Mouse (Mus musculus): ENCODE data around the gene Wbp4. TPM values are rescaled to one million over a fixed set of nuclear protein-coding genes. Genes with fewer than 3 reads are reported as not detected.
A peak's percentile ranks its signal among the peaks of the same experiment; 100 is the strongest.
"Not testable (repeated sequence)": the region's sequence is repeated elsewhere in the genome, so short reads cannot be mapped to it uniquely, and the experiment has no call there.

Wbp4 gene
- total RNA-seq, 2 experiments from 2014 or later, result 42.6 to 44.1 TPM

- DNase-seq (ENCODE audit: extremely low spot score in 1 of 2, low spot score in 2 of 2), result peak; percentile 93 to 98
- intact Hi-C loops (cut with DNase I), result loop anchor here (5.0 kb wide), 2 partner anchors 82 to 107 kb away; partner anchors contain the start of gene Sugt1
Observed at GRCm38 (mm10) chr14:79480624-79481338, 539 bp downstream of the Wbp4 start, which contains the start of gene Elf1. Elf1 (plus strand) TSS chr14:79481194.

DNA sequence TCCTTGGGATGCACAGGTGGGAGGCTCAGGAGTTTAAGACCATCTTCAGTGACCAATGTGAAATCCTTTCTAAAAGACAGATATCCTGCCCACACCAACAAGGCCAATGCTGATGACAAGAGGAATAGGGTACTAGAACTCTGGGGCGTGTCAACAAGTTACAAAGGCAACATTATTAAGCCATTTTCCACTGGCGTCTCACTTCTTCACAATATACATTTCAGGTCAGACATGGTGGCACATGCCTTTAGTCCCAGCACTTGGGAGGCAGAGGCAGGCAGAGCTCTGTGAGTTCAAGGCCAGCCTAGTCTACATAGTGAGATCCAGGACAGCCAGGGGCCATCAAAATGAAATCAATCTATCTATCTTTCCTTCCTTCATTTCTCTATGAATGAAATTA is 7.9 kb downstream of the Wbp4 start:
- intact Hi-C loops (cut with DNase I), result no loop called here
- no peak for DNase-seq (ENCODE audit: extremely low spot score in 1 of 2, low spot score in 2 of 2)

DNA sequence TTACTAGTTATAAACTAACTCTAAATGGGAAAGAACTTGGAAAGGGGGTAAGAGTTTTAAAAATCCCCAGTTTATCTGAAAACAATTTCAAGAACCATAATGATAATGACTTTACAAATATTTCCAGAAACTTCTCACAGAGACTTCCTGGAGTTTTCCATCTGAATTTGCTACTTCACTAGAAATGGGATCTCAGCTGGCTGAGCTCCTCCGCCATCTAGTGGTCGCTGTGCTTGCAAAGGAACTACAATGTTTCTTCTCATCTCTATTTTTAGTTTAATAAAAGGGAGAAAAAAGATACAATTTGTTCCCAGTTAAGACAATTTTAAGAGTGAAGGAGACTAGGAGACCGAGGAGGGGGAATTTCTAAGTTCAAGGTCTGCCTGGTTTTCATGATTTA is 13.7 kb downstream of the Wbp4 start:
- peak in 1 of 2 experiments; percentile 73 for DNase-seq (ENCODE audit: extremely low spot score in 1 of 2, low spot score in 2 of 2)
- intact Hi-C loops (cut with DNase I), result loop anchor here (5.0 to 10.0 kb wide), 2 partner anchors 75 to 343 kb away; partner anchors contain the start of gene Naa16

GRCm38 (mm10) chr14:79465623-79466022 is 15.7 kb downstream of the Wbp4 start:
- no peak for DNase-seq (ENCODE audit: extremely low spot score in 1 of 2, low spot score in 2 of 2)
- intact Hi-C loops (cut with DNase I), result loop anchor here (5.0 to 10.0 kb wide), 2 partner anchors 73 to 341 kb away; partner anchors contain the start of gene Naa16

- intact Hi-C loops (cut with DNase I), result loop anchor here (10.0 kb wide), 1 partner anchor 336 kb away; no protein-coding TSS in a partner anchor
- no peak for DNase-seq (ENCODE audit: extremely low spot score in 1 of 2, low spot score in 2 of 2)
Observed at GRCm38 (mm10) chr14:79460988-79461387, 20.3 kb downstream of the Wbp4 start.

GRCm38 (mm10) chr14:79460401-79460800 is 20.9 kb downstream of the Wbp4 start:
- no peak for DNase-seq (ENCODE audit: extremely low spot score in 1 of 2, low spot score in 2 of 2)
- intact Hi-C loops (cut with DNase I), result loop anchor here (10.0 kb wide), 1 partner anchor 336 kb away; no protein-coding TSS in a partner anchor

DNA sequence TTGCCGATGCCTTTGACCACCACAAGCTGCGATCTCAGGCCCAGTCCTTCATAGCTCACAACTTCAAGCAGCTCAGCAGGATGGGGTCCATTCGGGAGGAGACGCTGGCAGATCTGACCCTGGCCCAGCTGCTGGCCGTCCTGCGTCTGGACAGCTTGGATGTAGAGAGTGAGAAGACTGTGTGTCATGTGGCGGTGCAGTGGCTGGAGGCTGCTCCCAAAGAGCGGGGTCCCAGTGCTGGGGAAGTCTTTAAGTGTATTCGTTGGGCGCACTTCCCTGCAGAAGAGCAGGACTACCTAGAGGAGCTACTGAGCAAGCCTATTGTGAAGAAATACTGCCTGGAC is 28.8 kb downstream of the Wbp4 start:
- intact Hi-C loops (cut with DNase I); DNase-seq (ENCODE audit: extremely low spot score in 1 of 2, low spot score in 2 of 2): not testable (repeated sequence)

GRCm38 (mm10) chr14:79451681-79452590 is 29.4 kb downstream of the Wbp4 start, which contains the start of gene Kbtbd6:
Kbtbd6 (plus strand) TSS chr14:79451835.
- intact Hi-C loops (cut with DNase I), result not testable (repeated sequence)
- DNase-seq (ENCODE audit: extremely low spot score in 1 of 2, low spot score in 2 of 2), result peak; percentile 76 to 82

DNA sequence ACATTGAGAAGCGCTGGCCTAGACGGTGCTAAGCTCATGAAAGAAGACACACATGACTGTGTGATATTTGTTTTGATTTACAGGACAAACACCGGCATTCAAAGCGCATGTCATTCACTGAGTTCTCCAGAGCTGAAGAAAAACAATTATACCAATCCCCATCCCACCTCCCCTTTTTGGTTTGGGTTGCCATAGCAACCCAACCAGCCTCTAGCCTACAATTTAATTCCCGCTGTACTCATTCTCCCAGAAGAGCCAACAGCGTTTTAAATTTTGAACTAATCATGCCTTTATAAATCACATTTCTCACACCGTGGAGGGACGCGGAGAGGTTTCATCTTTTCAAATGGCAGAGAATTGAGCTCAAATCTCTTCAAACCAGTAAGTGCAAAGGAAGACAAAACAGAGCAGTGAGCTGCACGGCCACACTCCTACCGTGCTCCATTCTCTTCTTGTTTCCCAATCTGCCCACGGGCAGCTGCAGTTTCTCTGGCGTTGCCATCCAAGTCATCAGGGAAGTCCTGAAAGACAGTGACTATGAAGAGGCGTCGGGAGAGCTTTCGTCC is 36.2 kb downstream of the Wbp4 start:
- intact Hi-C loops (cut with DNase I), result no loop called here
- DNase-seq (ENCODE audit: extremely low spot score in 1 of 2, low spot score in 2 of 2), result peak in 1 of 2 experiments; percentile 39

DNA sequence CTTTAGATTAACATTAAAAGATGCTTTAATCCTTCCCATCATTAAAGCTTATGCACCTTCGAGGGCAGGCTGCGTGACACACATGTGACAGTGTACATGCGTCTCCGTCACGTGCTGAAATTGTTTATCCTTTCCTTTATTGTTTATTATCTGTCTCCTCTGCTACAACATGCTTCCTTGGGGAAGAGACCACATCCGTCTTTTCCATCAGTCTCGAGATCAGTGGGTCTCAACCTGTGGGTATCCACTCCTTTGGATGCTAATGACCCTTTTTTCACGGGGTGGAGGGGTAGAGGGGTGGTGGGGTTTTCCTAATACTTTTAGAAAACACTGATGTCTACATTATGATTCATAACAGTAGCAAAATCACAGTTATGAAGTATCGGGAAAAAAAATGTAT is 36.7 kb downstream of the Wbp4 start:
- DNase-seq (ENCODE audit: extremely low spot score in 1 of 2, low spot score in 2 of 2), result no peak
- intact Hi-C loops (cut with DNase I), result no loop called here

- DNase-seq (ENCODE audit: extremely low spot score in 1 of 2, low spot score in 2 of 2), result no peak
- intact Hi-C loops (cut with DNase I), result no loop called here
Observed at GRCm38 (mm10) chr14:79441441-79441840, 39.9 kb downstream of the Wbp4 start.

DNA sequence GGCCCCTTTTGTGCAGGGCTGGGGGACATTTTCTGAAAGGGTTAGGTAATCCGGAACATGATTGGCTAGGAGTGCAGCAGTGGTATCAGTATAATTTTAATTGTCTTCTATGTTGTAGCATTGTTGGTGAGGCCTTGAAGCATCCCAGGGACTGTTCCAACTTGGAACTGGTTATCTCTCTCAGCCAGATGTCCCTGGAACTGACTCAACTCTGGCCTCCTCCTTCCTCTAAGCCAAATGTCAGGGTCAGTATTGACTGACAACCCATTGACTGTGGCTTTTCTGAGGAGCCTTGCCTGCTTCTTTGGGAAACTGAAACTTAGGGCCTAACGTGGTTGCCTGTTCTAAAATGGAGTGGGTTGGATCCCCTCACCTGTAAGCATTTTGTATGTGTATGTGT is 40.7 kb downstream of the Wbp4 start:
- no peak for DNase-seq (ENCODE audit: extremely low spot score in 1 of 2, low spot score in 2 of 2)
- intact Hi-C loops (cut with DNase I), result no loop called here

DNA sequence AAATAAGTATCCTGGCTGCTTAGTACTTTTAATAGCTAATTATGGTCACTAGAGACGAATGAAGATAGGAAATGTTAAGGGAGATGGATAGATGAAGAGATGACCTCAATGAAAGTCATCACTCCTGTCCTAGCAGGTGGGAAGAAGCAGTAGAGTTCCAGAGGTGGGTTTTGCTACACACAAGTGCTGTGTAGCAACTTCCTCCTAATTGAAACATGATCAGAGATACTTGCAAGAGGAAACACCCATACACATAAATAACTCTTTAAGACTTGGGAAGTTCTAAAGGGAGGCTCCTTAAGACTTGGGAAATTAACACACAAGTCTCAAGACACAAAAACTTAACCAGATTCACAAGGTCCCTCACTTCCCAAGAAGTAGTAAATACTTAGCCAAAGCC is 47.3 kb downstream of the Wbp4 start:
- intact Hi-C loops (cut with DNase I), result no loop called here
- DNase-seq (ENCODE audit: extremely low spot score in 1 of 2, low spot score in 2 of 2), result no peak

GRCm38 (mm10) chr14:79426730-79427365 is 54.5 kb downstream of the Wbp4 start:
- intact Hi-C loops (cut with DNase I), result not testable (repeated sequence)

DNA sequence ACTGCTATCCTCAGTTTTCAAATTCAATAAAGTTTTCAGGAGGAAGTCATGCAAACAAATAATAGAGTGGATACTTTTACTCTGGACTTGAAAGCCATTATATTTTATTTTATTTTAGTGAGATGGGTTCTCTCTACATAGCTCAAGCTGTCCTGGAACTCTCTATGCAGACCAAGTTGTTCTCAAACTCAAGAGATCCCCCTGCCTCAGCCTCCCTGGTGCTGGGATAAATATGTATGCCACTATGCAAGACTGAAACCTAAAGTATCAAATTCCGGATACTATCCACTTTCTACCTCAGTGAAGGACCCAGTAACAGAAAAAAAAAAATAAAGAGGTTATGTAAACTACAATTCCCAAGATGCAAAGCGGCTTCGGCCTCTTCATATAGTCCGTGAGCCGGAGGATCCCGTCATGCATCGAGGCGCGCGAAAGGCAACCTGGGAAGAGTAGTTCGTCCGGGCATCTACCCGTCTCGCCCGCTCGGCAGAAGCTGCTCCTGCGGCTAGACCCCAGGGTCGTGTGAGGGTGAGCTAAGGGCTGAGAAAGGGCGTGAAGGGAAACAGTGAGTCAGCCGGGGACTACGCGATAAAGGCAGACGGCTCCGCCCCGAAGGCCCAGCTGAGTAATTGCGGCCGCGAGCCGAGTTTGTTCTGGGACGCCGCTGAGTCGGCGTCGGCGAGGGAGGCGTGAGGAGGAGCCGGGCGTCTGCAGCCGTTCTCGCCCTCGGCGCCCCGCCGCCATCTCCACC is 55.2 kb downstream of the Wbp4 start, which contains the start of gene Kbtbd7:
Kbtbd7 (plus strand) TSS at position 533 of the 751 bp plus-strand sequence.
- intact Hi-C loops (cut with DNase I), result no loop called here
- DNase-seq (ENCODE audit: extremely low spot score in 1 of 2, low spot score in 2 of 2), result peak; percentile 94 to 95

More at GRCm38 (mm10) chr14:79426730-79427365, 54.5 kb downstream of the Wbp4 start:
- peak in 1 of 2 experiments; percentile 35 for DNase-seq (ENCODE audit: extremely low spot score in 1 of 2, low spot score in 2 of 2)

- intact Hi-C loops (cut with DNase I), result no loop called here
- no peak for DNase-seq (ENCODE audit: extremely low spot score in 1 of 2, low spot score in 2 of 2)
Observed at GRCm38 (mm10) chr14:79420083-79420685, 61.1 kb downstream of the Wbp4 start.

DNA sequence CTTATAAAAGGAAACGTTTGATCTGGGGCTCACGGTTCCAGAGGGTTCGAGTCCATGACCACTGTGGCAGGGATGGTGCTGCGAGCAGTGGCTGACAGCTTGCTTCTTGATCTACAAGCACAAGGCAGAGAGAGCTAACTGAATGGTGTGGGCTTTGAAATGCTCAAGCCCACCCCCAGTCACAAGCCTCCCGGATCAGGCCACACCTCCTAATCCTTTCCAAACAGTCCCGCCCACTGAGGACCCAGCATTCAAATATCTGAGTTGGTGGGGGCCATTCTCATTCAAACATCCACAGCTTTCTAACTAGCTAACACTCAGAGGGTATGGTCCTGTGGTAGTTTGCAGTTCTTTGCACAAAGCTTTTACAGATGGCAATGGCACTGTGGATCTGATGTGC is 68.2 kb downstream of the Wbp4 start:
- DNase-seq (ENCODE audit: extremely low spot score in 1 of 2, low spot score in 2 of 2), result no peak
- intact Hi-C loops (cut with DNase I), result no loop called here

GRCm38 (mm10) chr14:79410662-79411061 is 70.7 kb downstream of the Wbp4 start:
- intact Hi-C loops (cut with DNase I), result no loop called here

More at GRCm38 (mm10) chr14:79410662-79411061, 70.7 kb downstream of the Wbp4 start:
- no peak for DNase-seq (ENCODE audit: extremely low spot score in 1 of 2, low spot score in 2 of 2)
